Mouse (Mus musculus): ENCODE results near the gene Bbx. TPM values are rescaled to one million over a fixed set of nuclear protein-coding genes. Genes with fewer than 3 reads are reported as not detected.

The Bbx gene
- polyA plus RNA-seq, 1 experiment from 2014 or later, result 54.4 TPM

DNA sequence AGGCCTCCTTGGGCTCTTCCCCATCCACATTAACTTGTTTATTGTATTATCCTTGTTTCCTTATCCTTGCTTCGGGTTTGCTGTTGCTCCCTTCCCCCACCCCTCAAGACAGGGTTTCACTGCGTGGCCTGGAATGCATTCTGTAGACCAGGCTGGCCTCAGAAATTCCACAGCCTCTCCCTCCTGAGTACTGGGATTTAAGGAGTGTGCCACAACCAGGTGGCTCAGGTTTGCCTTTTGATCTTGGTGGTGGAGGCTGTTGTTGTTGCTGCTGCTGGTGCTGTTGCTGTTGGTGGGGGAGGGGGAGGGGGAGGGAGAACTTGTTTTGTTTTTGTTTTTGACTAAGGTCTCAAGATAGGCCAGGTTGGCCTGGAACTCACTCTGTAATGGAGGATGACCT, 5.1 kb upstream of the Bbx start:
- no peak overlapping the region for H3K27ac ChIP-seq
- no peaks in the 10 kb centered on the region for H3K36me3 ChIP-seq
- H3K9me3 ChIP-seq, result no peaks in the 10 kb centered on the region
- no peak for ATAC-seq (ENCODE audit: insufficient number of reproducible peaks, insufficient read depth, low FRiP score, low TSS enrichment)
- no peak overlapping the region for H3K4me2 ChIP-seq (replicated peaks)
- H3K4me3 ChIP-seq, result no peak overlapping the region
- 35% methylated on average over 2 of the region's 2 CpGs for WGBS
- H3K4me1 ChIP-seq, result no peaks in the 10 kb centered on the region; the same call in 1 of the 2 replicates
- no peaks in the 10 kb centered on the region for H3K27me3 ChIP-seq
- H3K9ac ChIP-seq, result no peak overlapping the region

- ATAC-seq (ENCODE audit: insufficient number of reproducible peaks, insufficient read depth, low FRiP score, low TSS enrichment), result peak; percentile 43
- peak overlapping the region; percentile 99 for H3K27ac ChIP-seq
- peak overlapping the region; percentile 98 for H3K9ac ChIP-seq
- no peaks in the 10 kb centered on the region for H3K9me3 ChIP-seq
- WGBS, result under 1% methylated on average over 72 of the region's 72 CpGs
- H3K27me3 ChIP-seq, result no peaks in the 10 kb centered on the region
- H3K4me2 ChIP-seq (replicated peaks), result peak overlapping the region; percentile 100
- no peaks in the 10 kb centered on the region for H3K36me3 ChIP-seq
- H3K4me1 ChIP-seq, result peaks cover 6% of the 10 kb centered on the region; the same call in 1 of the 2 replicates
- H3K4me3 ChIP-seq, result peak overlapping the region; percentile 94
Observed at GRCm38 (mm10) chr16:50431011-50431981, 894 bp downstream of the Bbx start.

GRCm38 (mm10) chr16:50430515-50430877, 1.7 kb downstream of the Bbx start:
- H3K4me3 ChIP-seq, result peak overlapping the region; percentile 94
- H3K36me3 ChIP-seq, result no peaks in the 10 kb centered on the region
- H3K9ac ChIP-seq, result peak overlapping the region; percentile 98
- H3K27ac ChIP-seq, result peak overlapping the region; percentile 65; the same call in 1 of the 2 replicates
- peak overlapping the region; percentile 100 for H3K4me2 ChIP-seq (replicated peaks)
- ATAC-seq (ENCODE audit: insufficient number of reproducible peaks, insufficient read depth, low FRiP score, low TSS enrichment), result no peak
- H3K4me1 ChIP-seq, result peaks cover 6% of the 10 kb centered on the region; the same call in 1 of the 2 replicates
- no peaks in the 10 kb centered on the region for H3K9me3 ChIP-seq
- WGBS, result under 1% methylated on average over 12 of the region's 12 CpGs
- H3K27me3 ChIP-seq, result no peaks in the 10 kb centered on the region

- ATAC-seq (ENCODE audit: insufficient number of reproducible peaks, insufficient read depth, low FRiP score, low TSS enrichment), result no peak
- H3K27ac ChIP-seq, result peak overlapping the region; percentile 65; the same call in 1 of the 2 replicates
Observed at GRCm38 (mm10) chr16:50429692-50430514, 2.3 kb downstream of the Bbx start.

GRCm38 (mm10) chr16:50428871-50429691, 3.1 kb downstream of the Bbx start:
- H3K36me3 ChIP-seq, result no peaks in the 10 kb centered on the region
- peak overlapping the region; percentile 100 for H3K4me2 ChIP-seq (replicated peaks)
- peak overlapping the region; percentile 94 for H3K4me3 ChIP-seq
- ATAC-seq (ENCODE audit: insufficient number of reproducible peaks, insufficient read depth, low FRiP score, low TSS enrichment), result no peak
- H3K9ac ChIP-seq, result peak overlapping the region; percentile 98
- no peaks in the 10 kb centered on the region for H3K9me3 ChIP-seq
- WGBS, result 3% methylated on average over 23 of the region's 23 CpGs
- H3K27me3 ChIP-seq, result no peaks in the 10 kb centered on the region
- peak overlapping the region; percentile 46; the same call in 1 of the 2 replicates for H3K27ac ChIP-seq
- H3K4me1 ChIP-seq, result peaks cover 6% of the 10 kb centered on the region; the same call in 1 of the 2 replicates

More at GRCm38 (mm10) chr16:50429692-50430514, 2.3 kb downstream of the Bbx start:
- under 1% methylated on average over 68 of the region's 69 CpGs for WGBS
- Histone ChIP-seq H3K4me2 (replicated peaks) (peak overlapping the region; percentile 100), H3K27me3 (no peaks in the 10 kb centered on the region), H3K4me1 (peaks cover 6% of the 10 kb centered on the region; the same call in 1 of the 2 replicates), H3K4me3 (peak overlapping the region; percentile 94), H3K9me3 (no peaks in the 10 kb centered on the region), H3K36me3 (no peaks in the 10 kb centered on the region), H3K9ac (peak overlapping the region; percentile 98)

DNA sequence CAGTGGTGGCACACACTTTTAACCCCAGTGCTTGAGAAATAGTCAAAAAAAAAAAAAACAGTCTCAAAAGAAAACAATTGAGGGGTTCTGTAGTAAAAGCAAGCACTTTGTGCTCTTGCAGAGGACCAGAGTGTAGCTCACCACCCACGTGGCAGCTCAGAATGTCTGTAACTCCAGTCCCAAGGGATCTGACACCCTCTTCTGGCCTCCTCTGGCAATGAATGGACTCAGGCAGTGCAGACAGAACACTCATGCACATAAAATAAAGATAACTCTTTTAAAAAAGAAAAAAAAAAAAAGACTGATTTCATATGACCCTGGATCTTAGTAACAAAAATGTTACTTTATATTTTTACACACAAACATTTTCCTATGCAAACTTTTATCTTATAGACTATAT, 12.1 kb downstream of the Bbx start:
- Histone ChIP-seq H3K4me1 (no peaks in the 10 kb centered on the region), H3K36me3 (peaks cover 4% of the 10 kb centered on the region), H3K4me3 (no peak overlapping the region), H3K9ac (no peak overlapping the region), H3K4me2 (replicated peaks) (no peak overlapping the region), H3K27ac (no peak overlapping the region), H3K9me3 (no peaks in the 10 kb centered on the region), H3K27me3 (no peaks in the 10 kb centered on the region)
- 16% methylated on average over 1 of the region's 1 CpGs for WGBS
- no peak for ATAC-seq (ENCODE audit: insufficient number of reproducible peaks, insufficient read depth, low FRiP score, low TSS enrichment)

DNA sequence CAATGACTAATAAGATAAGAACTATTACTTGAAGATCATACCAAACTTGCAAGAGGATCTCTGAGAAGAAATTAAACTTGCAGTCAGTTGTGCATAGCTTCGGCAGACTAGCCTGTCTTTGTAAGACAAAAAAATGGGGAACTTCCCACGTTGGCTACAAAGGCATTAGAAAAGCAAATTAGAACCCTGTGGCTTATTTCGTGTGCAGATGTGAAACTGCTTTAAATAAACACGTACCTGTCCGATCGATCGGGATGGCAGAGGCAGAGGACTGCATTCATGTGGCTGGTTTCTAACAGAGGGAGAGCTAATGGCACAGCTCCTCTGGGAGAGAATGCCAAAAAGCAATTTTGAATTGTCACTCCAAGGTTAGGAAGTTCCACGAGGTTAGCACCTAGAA, 16.8 kb downstream of the Bbx start:
- Histone ChIP-seq H3K9me3 (no peaks in the 10 kb centered on the region), H3K27ac (no peak overlapping the region), H3K4me2 (replicated peaks) (no peak overlapping the region), H3K27me3 (no peaks in the 10 kb centered on the region), H3K36me3 (peaks cover 9% of the 10 kb centered on the region), H3K9ac (no peak overlapping the region), H3K4me1 (no peaks in the 10 kb centered on the region), H3K4me3 (no peak overlapping the region)
- no peak for ATAC-seq (ENCODE audit: insufficient number of reproducible peaks, insufficient read depth, low FRiP score, low TSS enrichment)
- WGBS, result 82% methylated on average over 8 of the region's 8 CpGs

DNA sequence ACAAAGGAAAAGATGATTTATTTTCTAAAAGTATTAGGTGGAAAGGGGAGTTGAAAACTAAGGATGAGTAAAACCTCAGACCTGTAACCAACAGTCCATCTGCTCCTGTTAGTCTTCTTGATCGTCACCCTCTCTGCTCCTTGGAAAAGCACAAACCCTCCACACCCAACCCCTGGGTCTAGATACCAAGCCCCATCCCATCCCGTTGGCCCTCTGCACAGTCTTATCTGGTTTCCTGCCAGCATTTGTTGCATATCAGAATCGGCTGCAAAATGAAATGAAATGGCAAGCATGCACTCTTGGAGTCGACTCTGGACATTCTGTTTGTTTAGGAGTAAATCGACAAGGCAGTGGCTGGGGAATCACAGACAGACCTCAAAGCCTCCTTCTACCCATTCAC, 29.3 kb downstream of the Bbx start:
- H3K9ac ChIP-seq, result no peak overlapping the region
- H3K9me3 ChIP-seq, result no peaks in the 10 kb centered on the region
- H3K4me3 ChIP-seq, result no peak overlapping the region
- H3K27ac ChIP-seq, result no peak overlapping the region
- ATAC-seq (ENCODE audit: insufficient number of reproducible peaks, insufficient read depth, low FRiP score, low TSS enrichment), result no peak
- H3K4me2 ChIP-seq (replicated peaks), result no peak overlapping the region
- no peaks in the 10 kb centered on the region for H3K4me1 ChIP-seq
- no peaks in the 10 kb centered on the region for H3K27me3 ChIP-seq
- no peaks in the 10 kb centered on the region for H3K36me3 ChIP-seq
- WGBS, result 72% methylated on average over 5 of the region's 5 CpGs

DNA sequence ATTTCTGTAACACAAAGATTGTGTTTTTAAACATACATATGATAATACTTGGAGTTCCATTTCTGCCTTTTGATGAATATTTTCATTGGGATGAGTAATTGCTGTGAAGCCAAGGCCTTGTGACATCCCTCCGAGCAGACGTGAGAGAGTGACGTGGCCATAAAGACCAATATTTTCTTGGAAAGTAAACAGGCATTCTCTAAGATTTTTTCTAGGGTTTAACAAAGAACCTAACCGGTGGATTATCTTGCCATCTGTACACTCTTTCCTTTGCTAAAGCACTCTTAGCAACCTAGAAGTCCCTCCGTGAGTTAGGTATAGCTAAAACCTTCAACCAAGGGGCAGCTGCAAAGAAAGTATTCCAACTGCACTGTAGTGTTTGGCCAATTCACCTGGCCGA, 32.4 kb downstream of the Bbx start:
- H3K4me1 ChIP-seq, result no peaks in the 10 kb centered on the region
- ATAC-seq (ENCODE audit: insufficient number of reproducible peaks, insufficient read depth, low FRiP score, low TSS enrichment), result no peak
- H3K27ac ChIP-seq, result no peak overlapping the region
- no peaks in the 10 kb centered on the region for H3K9me3 ChIP-seq
- no peak overlapping the region for H3K4me3 ChIP-seq
- H3K9ac ChIP-seq, result no peak overlapping the region
- H3K4me2 ChIP-seq (replicated peaks), result no peak overlapping the region
- 86% methylated on average over 6 of the region's 6 CpGs for WGBS
- no peaks in the 10 kb centered on the region for H3K36me3 ChIP-seq
- H3K27me3 ChIP-seq, result no peaks in the 10 kb centered on the region

DNA sequence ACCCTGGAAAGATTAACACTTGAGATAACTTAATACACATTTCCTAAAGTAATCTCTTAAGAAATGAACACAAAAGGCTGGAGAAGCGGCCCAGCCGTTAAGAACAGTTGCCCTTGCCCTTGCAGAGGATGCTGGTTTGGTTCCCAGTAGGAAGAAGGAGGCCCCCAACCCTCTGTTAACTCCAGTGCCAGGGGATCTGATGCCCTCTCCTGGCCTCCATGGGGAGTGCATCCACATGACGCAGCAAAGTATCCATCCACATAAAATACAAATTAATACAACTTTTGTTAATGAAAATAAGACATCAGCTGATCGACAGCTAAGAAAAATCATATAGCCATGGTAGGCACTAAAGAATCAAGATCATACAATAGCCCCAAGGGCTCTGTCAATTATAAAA, 33.6 kb downstream of the Bbx start:
- no peak overlapping the region for H3K4me3 ChIP-seq
- no peaks in the 10 kb centered on the region for H3K27me3 ChIP-seq
- no peak for ATAC-seq (ENCODE audit: insufficient number of reproducible peaks, insufficient read depth, low FRiP score, low TSS enrichment)
- no peaks in the 10 kb centered on the region for H3K9me3 ChIP-seq
- WGBS, result 86% methylated on average over 4 of the region's 4 CpGs
- H3K4me2 ChIP-seq (replicated peaks), result no peak overlapping the region
- no peak overlapping the region for H3K9ac ChIP-seq
- H3K27ac ChIP-seq, result no peak overlapping the region
- no peaks in the 10 kb centered on the region for H3K4me1 ChIP-seq
- H3K36me3 ChIP-seq, result no peaks in the 10 kb centered on the region
